Mouse (Mus musculus): ENCODE measurements around the gene Plxna2. TPM values are rescaled to one million over a fixed set of nuclear protein-coding genes. Genes with fewer than 3 reads are reported as not detected.

Gene Plxna2
- total RNA-seq, 4 experiments from 2014 or later: 18.8 to 28.3 (median 25.5) TPM

DNA sequence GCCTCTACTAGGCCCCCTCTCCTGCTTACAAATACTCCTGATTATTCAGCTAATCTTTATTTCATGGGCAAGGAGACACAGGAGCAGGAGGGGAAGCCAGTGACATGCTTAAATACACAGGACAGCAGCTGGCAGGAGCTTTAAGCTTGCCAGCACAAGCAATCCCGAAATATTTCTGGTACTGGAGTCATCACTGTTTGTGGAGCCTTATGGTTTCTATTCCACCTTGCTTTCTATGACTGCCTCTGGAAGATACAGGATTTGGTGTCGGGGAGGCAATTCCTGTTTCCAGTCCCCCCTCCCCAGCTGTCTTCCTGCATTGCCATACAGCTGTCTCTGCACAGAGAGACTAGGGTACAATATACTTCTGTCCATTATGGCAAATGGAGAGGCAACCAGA is 4.7 kb downstream of the Plxna2 start:
- DNase-seq (ENCODE audit: low spot score): no peak

DNA sequence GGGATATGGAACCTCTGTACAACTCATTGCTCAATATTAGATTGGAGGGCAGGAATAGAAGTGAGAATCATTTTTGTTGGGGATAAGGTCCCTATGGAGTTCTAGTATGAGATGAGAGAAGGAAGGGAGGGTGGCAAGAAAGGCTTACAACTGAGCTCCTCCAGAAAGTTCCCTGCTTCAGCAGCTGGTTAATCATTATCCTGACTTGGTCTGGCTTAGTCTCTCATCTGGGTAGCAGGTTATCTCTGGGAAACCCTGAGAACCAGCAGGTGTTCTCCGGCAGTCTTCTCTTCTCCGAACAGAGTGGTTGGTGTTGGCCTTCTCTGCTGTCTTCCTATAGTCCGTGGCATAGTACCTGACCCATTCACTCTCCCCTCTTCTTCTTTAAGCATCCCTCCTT is 5.6 kb downstream of the Plxna2 start:
- no peak for DNase-seq (ENCODE audit: low spot score)

- DNase-seq (ENCODE audit: low spot score): no peak
Observed at GRCm38 (mm10) chr1:194624411-194624810, 6.4 kb downstream of the Plxna2 start.

- no peak for DNase-seq (ENCODE audit: low spot score)
Observed at GRCm38 (mm10) chr1:194624973-194625372, 7.0 kb downstream of the Plxna2 start.

DNA sequence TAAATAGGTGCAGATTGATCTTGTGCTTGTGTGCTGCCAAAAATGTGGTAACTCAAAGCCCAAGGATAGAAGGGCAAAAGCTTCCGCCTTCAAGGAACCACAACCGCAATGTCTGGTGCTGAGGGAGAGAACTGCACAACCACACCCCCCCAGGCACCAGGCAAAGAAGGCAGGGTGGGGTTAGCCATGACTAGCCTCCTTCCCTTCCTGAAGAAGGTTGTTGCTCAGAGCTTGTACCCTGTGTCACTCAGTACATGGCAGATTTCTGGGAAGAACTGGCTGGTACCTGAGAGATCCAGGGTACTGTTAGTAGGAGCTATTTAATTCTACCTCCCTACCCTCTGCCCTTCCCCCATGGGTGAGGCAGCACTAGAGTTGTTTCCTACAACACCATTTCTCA is 8.1 kb downstream of the Plxna2 start:
- no peak for DNase-seq (ENCODE audit: low spot score)

GRCm38 (mm10) chr1:194627286-194627685 is 9.3 kb downstream of the Plxna2 start:
- DNase-seq (ENCODE audit: low spot score): no peak

GRCm38 (mm10) chr1:194629135-194629689 is 11.2 kb downstream of the Plxna2 start:
- no peak for DNase-seq (ENCODE audit: low spot score)

DNA sequence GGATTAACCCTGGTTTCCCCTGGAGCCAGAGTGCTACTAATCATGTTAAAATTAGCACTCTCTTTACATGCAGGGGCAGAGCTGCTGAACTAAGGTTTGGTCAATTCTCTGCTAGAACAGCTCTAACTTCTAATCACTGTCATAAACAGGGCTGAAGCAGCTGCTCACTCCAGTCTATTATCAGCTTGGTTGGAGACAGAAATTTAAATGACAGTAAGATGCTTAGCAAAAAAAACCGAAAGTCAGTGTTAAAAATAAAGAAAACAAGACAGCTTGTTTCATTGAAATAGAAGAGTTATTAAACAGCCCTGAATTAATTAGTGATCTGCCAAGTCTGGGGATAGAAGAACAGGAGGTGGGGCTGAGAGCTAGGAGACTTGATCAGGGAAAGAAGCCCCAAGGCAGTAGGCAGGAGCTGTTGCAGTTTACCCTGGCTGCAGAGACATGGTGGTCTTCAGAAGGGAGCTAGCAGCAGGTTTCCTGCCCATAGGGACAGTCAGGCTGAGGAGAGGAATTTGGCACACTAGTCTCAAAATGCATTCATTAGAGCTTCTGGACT is 12.6 kb downstream of the Plxna2 start:
- DNase-seq (ENCODE audit: low spot score): no peak

DNA sequence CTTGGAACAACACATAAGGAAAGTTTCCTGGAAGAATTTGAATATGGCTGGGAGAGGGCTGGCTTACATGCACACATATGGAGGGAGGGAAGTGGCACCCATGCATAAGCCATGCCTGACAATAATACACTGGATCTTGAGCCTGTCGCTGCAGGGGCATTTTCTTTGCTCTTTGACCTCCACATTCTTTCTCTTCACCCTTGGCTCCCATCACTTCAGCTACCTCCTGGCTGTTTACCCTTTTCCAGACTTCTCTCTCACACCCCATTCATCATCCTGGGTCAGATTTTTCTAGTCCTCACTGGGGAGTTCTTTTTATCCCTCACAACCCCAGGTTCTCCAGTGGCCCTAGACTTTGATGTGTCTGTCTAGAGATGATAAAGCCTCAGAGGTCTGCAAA is 13.6 kb downstream of the Plxna2 start:
- no peak for DNase-seq (ENCODE audit: low spot score)

DNA sequence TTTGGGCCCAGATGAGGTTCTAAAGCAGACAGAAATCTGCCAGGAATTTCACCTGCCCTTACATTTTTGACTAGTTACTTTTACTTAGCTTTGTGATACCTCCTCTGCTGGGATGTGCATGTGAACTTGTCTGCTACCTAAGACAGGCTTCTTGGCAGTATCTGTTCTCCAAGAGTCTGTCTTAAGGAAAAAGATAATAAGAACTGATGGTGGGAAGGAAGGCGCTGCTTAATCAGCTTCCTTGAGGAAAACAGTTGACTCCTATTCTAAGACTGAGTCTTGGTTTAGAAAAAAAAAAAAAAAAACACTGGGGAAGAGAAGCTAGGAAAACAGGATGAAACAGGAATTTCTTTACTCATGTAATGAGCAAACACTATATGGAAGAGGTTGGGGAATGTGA is 14.0 kb downstream of the Plxna2 start:
- DNase-seq (ENCODE audit: low spot score): no peak

DNA sequence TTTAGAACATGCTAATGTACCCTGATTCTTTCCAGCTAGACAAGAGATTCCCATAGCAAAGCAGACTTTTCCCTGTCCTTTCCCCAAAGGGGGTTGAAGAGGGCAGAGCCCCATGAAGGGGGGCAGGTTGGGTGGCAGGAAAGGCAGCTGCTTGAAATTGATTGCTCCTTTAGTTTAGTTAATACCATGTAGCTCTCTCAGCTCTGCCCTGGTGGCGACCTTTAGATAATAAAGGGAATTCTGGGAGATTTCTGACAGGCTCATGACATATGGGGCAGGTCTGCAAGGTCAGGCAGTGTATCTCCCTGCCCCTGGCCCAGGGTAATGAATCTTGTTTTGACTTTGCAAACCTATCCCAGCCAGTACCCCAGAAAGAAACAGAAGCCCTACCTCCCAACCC is 17.4 kb downstream of the Plxna2 start:
- no peak for DNase-seq (ENCODE audit: low spot score)

DNA sequence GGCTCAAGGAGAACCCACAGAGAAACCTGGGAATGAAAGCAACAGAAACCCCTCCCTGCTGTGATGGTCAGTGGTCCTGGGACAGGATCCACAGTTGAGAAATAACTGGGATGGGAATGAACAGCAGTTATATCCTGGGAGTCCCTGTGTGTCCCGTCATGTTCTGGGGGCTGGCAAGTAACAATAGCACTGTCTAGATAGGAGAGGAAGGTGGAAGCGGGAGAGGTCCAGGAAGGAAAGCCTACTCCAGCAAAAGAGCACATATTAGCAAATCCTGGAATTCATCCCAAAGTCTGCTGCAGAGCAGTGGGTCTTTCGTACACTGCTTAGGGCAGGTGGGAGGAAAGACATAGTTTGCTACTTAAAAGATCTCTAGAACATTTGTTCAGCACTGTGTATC is 17.9 kb downstream of the Plxna2 start:
- DNase-seq (ENCODE audit: low spot score): peak; percentile 62

DNA sequence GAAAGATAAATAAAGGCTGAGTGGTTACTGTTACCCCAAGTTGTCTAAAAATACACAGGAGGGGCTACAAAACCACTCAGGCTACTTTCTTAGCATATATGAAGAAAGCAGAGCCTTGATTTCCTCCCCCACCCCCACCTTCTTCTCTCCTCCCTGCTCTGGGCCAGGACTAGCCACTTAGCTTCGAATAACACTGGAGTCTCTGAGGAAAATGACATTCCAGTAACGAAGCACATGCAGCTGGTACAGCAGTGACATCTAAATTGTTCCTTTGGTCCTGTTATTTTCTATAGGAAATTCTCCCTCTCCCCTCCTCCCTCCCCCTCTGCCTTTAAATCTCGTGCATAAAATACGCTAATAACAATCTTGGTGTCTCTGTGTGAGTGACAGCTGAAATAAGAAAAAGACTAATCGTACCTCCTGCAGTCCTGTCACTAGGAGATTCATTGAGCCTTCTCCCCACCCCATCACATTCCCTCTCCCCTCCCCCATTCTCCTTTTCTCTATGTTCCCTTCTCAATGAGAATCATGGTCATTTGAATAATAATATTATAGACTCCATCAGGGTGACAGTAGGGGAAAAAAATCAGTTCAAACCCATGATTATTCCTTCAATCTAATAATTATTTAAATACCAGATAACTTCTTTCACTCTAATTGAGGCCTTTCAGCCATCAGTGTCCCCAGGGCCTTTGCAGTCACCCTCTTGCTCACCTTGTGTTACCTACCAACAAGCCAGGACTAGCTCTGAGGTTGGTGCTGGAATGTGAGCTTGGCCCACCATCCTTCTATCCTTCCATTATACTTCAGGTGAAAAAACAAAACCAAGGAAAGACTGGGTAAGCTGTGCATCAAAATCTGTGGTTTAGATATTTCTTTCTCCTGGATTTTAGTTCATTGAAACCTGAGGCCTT is 19.6 kb downstream of the Plxna2 start:
- no peak for DNase-seq (ENCODE audit: low spot score)

DNA sequence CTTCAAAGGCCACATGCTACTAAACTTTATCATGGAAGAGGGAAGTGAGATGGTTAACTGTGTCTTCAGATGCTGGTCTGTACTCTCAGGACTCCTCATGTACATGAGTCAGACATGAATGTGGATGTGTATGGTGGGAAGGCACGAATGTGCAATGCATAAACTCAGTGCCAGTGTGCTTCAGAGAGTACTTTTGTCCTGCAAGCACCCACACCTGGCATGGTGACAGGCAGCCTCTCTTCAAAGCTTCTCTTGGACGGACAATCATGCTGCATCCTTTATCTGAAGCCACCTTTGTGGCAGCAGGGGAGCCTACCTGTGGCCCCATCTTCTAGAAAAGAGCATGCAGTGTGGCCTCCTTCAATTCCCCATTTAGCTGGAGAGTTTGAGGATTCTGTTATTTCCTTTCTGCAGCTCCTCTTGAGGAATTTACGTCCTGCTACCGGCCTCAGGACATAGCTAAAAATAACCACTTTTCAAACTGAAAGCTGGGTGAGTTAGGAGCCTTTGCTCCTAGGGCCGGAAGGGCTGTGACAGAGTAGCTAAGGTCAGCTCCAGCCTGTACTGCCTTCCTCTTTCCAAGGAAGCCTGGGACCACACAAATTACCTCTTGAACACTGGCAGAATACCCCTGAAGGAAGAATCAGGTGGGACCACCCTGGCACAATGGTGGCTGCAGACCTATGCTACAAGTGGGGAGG is 23.7 kb downstream of the Plxna2 start:
- peak; percentile 77 for DNase-seq (ENCODE audit: low spot score)

- DNase-seq (ENCODE audit: low spot score): no peak
Observed at GRCm38 (mm10) chr1:194642302-194642787, 24.3 kb downstream of the Plxna2 start.

- DNase-seq (ENCODE audit: low spot score): no peak
Observed at GRCm38 (mm10) chr1:194643930-194644329, 25.9 kb downstream of the Plxna2 start.

- DNase-seq (ENCODE audit: low spot score): peak; percentile 31
Observed at GRCm38 (mm10) chr1:194645898-194646297, 27.9 kb downstream of the Plxna2 start.

DNA sequence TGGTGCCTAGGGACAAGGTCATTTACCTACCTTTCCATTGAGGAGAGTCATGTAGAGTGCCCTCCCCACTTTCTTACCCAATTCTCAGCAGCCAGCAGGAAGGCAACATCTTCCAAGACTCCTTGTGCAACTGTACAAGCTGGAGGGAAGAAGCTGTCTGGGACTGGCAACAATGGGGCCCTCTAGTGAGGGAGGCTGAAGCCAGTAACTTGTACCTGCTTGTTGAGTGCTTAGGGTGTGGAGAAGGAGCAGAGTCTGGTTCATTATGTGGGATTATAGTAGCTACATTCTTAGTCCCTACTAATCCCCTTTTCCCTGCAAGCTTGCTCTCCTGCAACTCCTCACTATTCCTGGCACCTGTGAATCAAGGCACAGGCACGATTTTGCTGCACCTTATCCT is 32.1 kb downstream of the Plxna2 start:
- no peak for DNase-seq (ENCODE audit: low spot score)

DNA sequence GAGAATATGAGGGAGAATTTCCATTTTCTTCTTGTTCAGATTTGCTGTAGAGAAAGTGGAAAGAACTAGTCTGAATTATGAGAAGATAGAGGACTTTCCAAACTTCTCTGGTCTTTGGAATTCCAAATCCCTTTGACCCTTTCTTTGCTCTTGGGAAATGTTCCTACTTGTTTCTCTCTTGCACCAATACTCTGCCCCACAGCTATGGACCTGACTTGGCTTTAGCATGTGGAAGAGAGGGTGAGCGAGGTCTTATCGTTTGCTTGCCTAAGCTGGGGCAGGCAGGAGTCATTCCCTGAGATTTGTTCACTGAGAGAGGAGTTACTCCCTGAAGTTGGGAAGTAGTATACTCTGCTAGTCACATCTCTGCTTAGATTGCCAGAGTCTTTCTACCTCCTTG is 32.5 kb downstream of the Plxna2 start:
- no peak for DNase-seq (ENCODE audit: low spot score)

GRCm38 (mm10) chr1:194651987-194652386 is 34.0 kb downstream of the Plxna2 start:
- peak; percentile 85 for DNase-seq (ENCODE audit: low spot score)

DNA sequence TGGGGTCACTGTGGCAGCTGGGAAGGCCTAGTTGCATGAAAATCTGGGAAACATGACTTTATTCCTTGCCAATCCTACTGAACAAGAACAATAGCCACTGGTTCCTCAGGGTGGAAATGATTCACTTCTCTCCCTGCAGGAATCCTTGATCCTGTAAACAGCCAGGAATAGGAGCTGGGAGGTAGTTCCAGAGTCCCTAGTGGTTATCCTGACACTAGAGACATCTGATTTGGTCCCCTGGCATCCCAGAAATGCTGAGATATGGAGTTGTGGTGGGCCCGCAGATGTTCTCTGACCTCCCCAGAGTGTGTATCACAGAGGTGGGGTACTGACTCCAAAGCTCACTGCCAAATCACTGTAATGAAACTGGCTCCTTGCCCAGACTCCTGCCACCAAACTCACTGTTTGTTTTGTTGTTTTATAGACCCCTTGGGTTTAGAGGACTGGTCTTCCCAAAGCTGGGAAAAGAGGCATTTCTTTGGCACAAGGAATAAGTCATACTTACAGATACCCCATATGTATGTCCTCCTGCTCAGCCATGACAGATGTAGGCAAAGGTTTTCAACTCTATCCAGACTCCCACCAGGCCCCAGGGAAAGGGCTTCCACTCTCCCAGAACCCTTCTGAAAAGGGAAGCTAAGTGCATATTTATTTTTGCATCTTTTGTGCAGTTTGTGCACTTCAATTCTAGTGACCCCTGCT is 40.6 kb downstream of the Plxna2 start:
- peak; percentile 76 for DNase-seq (ENCODE audit: low spot score)

Data from heart, adult 8-10 months (tissue).